Mouse (Mus musculus): Measurements from ENCODE around the gene Phf24. TPM values are rescaled to one million over a fixed set of nuclear protein-coding genes. Genes with fewer than 3 reads are reported as not detected.

The Phf24 gene
- polyA plus RNA-seq, 1 experiment from 2014 or later = 0.12 TPM

DNA sequence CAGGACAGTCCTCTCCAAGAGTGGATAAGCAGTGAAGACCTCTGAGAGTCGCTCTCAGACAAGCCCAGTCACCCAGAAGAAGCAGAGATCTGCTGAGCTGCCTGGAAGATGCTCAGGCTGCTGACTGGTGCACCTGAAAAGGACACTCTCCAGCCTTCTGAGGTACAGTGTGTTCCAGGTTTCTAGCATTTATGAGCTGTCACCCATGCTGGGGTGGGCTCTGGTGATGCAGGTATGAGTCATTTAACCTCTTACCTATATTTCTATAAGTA, 35.8 kb upstream of the Phf24 start:
- 12% methylated on average over 1 of the region's 1 CpGs for WGBS (ENCODE audit: insufficient replicate concordance)
- no peaks in the 10 kb centered on the region; the same call in 1 of the 2 replicates for H3K27me3 ChIP-seq
- peak; percentile 81 for ATAC-seq (ENCODE audit: insufficient read depth)
- H3K4me1 ChIP-seq (replicated peaks) = peaks cover 57% of the 10 kb centered on the region
- H3K4me2 ChIP-seq = peak overlapping the region; percentile 61
- peak overlapping the region; percentile 61 for H3K4me3 ChIP-seq (replicated peaks)
- no peaks in the 10 kb centered on the region for H3K36me3 ChIP-seq (replicated peaks)
- peak overlapping the region; percentile 53 for H3K9ac ChIP-seq
- peak overlapping the region; percentile 91 for H3K27ac ChIP-seq (replicated peaks)
- no peaks in the 10 kb centered on the region for H3K9me3 ChIP-seq (replicated peaks)

DNA sequence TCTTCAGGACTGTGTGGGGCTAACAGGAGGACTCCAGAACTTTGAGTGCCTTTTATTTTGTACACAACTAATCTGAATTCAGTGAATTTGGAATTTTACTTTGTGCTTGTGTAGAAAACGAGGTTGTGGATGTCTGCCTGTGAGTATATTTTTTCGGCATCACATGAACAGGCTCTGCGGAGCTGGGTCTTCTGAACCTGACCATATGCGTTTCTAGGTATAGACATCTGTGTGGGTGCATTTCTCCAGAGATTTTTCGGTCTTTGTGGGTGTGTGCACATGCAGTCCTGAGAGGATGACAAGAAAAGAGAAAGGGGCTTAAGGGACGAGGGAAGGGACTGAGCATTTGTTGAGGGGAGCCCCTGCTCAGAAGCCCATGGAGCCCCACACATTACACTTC, 29.5 kb upstream of the Phf24 start:
- no peaks in the 10 kb centered on the region for H3K9me3 ChIP-seq (replicated peaks)
- ATAC-seq (ENCODE audit: insufficient read depth) = no peak
- WGBS (ENCODE audit: insufficient replicate concordance) = 70% methylated on average over 6 of the region's 6 CpGs
- H3K9ac ChIP-seq = no peak overlapping the region
- H3K27ac ChIP-seq (replicated peaks) = no peak overlapping the region
- H3K27me3 ChIP-seq = peaks cover 12% of the 10 kb centered on the region
- H3K4me3 ChIP-seq (replicated peaks) = no peak overlapping the region
- no peaks in the 10 kb centered on the region for H3K36me3 ChIP-seq (replicated peaks)
- no peak overlapping the region for H3K4me2 ChIP-seq
- H3K4me1 ChIP-seq (replicated peaks) = peaks cover 17% of the 10 kb centered on the region

- 83% methylated on average over 6 of the region's 6 CpGs for WGBS (ENCODE audit: insufficient replicate concordance)
- no peak overlapping the region for H3K4me2 ChIP-seq
- peaks cover 12% of the 10 kb centered on the region for H3K27me3 ChIP-seq
- no peak for ATAC-seq (ENCODE audit: insufficient read depth)
- H3K36me3 ChIP-seq (replicated peaks) = no peaks in the 10 kb centered on the region
- no peak overlapping the region for H3K9ac ChIP-seq
- no peak overlapping the region for H3K4me3 ChIP-seq (replicated peaks)
- H3K9me3 ChIP-seq (replicated peaks) = no peaks in the 10 kb centered on the region
- 0 out of 2 replicates have a peak, but pooled peaks cover 5% of the 10 kb centered on the region for H3K4me1 ChIP-seq (replicated peaks)
- no peak overlapping the region for H3K27ac ChIP-seq (replicated peaks)
Measured at GRCm38 (mm10) chr4:42888806-42889205, 27.7 kb upstream of the Phf24 start.

DNA sequence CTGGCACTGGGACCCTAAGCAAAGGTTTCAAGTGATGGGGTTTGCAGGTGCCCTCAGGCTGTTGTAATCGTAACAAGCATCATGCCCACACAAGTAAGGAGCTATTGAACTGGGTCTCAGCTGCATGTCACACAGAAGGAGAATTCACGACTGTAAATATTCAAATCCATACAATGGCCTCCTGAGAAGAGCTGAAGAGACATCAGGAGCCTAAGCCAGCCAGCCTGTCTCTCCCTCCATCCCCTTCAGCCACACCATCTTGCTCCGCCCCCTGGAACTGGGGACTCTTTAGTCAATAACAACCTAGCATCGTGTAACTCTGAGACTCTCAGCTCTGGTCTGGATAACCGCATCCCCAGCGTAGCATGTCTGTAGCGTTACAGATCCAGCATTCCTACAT, 25.3 kb upstream of the Phf24 start:
- Histone ChIP-seq H3K36me3 (replicated peaks) (no peaks in the 10 kb centered on the region), H3K4me1 (replicated peaks) (0 out of 2 replicates have a peak, but pooled peaks cover 4% of the 10 kb centered on the region), H3K9ac (no peak overlapping the region), H3K27ac (replicated peaks) (no peak overlapping the region), H3K4me3 (replicated peaks) (no peak overlapping the region), H3K9me3 (replicated peaks) (no peaks in the 10 kb centered on the region), H3K4me2 (no peak overlapping the region), H3K27me3 (peaks cover 9% of the 10 kb centered on the region)
- WGBS (ENCODE audit: insufficient replicate concordance) = 62% methylated on average over 7 of the region's 7 CpGs
- no peak for ATAC-seq (ENCODE audit: insufficient read depth)

DNA sequence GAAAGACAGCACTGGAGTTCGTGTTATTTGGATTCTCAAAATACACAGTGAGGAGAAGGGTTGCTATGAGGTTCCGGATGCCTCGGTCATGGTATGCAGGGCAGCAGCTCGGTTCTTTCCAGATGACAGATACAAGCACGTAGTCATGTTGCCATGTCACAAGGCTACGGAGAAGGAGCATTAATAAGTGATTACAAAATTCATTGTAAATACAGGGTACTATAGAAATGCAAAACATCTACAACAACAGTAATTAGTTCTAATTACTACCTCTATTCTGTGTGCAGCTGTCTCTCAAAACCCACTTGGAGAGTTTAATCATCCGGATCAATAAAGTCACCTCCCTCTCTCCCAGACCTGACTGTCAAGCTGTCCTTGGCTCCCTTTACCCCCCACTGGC, 21.3 kb upstream of the Phf24 start:
- Histone ChIP-seq H3K9ac (no peak overlapping the region), H3K4me3 (replicated peaks) (no peak overlapping the region), H3K36me3 (replicated peaks) (no peaks in the 10 kb centered on the region), H3K4me2 (no peak overlapping the region), H3K4me1 (replicated peaks) (0 out of 2 replicates have a peak, but pooled peaks cover under 1% of the 10 kb centered on the region), H3K9me3 (replicated peaks) (no peaks in the 10 kb centered on the region), H3K27ac (replicated peaks) (no peak overlapping the region), H3K27me3 (peaks cover 21% of the 10 kb centered on the region)
- 73% methylated on average over 7 of the region's 7 CpGs for WGBS (ENCODE audit: insufficient replicate concordance)
- no peak for ATAC-seq (ENCODE audit: insufficient read depth)

- no peak overlapping the region for H3K9ac ChIP-seq
- H3K4me3 ChIP-seq (replicated peaks) = no peak overlapping the region
- 32% methylated on average over 3 of the region's 3 CpGs for WGBS (ENCODE audit: insufficient replicate concordance)
- ATAC-seq (ENCODE audit: insufficient read depth) = no peak
- H3K9me3 ChIP-seq (replicated peaks) = no peaks in the 10 kb centered on the region
- no peaks in the 10 kb centered on the region for H3K36me3 ChIP-seq (replicated peaks)
- no peak overlapping the region for H3K4me2 ChIP-seq
- H3K27ac ChIP-seq (replicated peaks) = no peak overlapping the region
- H3K4me1 ChIP-seq (replicated peaks) = peaks cover 14% of the 10 kb centered on the region
- H3K27me3 ChIP-seq = peaks cover 41% of the 10 kb centered on the region
Measured at GRCm38 (mm10) chr4:42898914-42899313, 17.5 kb upstream of the Phf24 start.

DNA sequence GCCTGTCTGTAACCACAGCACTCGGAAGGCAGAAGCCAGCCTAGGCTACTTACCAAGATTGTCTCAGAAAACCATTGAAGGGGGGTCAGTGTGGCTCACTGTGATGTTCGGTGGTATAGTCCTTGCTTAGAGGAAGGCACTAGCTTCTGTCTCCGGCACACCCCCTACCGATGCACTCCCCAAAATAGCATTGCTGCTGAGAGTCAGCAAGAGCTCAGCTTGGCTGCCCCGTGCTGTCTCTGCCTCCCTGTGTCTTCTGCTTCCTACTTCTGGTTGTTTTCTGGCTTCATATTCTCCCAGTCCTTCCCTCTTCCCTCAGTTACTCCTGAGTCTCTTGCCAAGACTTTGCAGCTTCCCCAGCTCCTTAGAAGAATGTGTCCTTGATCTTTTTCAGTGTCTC, 15.6 kb upstream of the Phf24 start:
- H3K36me3 ChIP-seq (replicated peaks) = no peaks in the 10 kb centered on the region
- H3K4me1 ChIP-seq (replicated peaks) = peaks cover 14% of the 10 kb centered on the region
- no peaks in the 10 kb centered on the region for H3K9me3 ChIP-seq (replicated peaks)
- H3K4me2 ChIP-seq = no peak overlapping the region
- H3K27me3 ChIP-seq = peaks cover 49% of the 10 kb centered on the region
- no peak overlapping the region for H3K9ac ChIP-seq
- ATAC-seq (ENCODE audit: insufficient read depth) = no peak
- no peak overlapping the region for H3K4me3 ChIP-seq (replicated peaks)
- WGBS (ENCODE audit: insufficient replicate concordance) = 54% methylated on average over 5 of the region's 5 CpGs
- H3K27ac ChIP-seq (replicated peaks) = no peak overlapping the region

GRCm38 (mm10) chr4:42902174-42902573, 14.3 kb upstream of the Phf24 start:
- H3K36me3 ChIP-seq (replicated peaks) = no peaks in the 10 kb centered on the region
- H3K4me1 ChIP-seq (replicated peaks) = peaks cover 14% of the 10 kb centered on the region
- no peak for ATAC-seq (ENCODE audit: insufficient read depth)
- H3K9me3 ChIP-seq (replicated peaks) = no peaks in the 10 kb centered on the region
- no peak overlapping the region for H3K27ac ChIP-seq (replicated peaks)
- H3K4me2 ChIP-seq = no peak overlapping the region
- WGBS (ENCODE audit: insufficient replicate concordance) = 31% methylated on average over 9 of the region's 9 CpGs
- H3K4me3 ChIP-seq (replicated peaks) = no peak overlapping the region
- peaks cover 51% of the 10 kb centered on the region for H3K27me3 ChIP-seq
- H3K9ac ChIP-seq = no peak overlapping the region

DNA sequence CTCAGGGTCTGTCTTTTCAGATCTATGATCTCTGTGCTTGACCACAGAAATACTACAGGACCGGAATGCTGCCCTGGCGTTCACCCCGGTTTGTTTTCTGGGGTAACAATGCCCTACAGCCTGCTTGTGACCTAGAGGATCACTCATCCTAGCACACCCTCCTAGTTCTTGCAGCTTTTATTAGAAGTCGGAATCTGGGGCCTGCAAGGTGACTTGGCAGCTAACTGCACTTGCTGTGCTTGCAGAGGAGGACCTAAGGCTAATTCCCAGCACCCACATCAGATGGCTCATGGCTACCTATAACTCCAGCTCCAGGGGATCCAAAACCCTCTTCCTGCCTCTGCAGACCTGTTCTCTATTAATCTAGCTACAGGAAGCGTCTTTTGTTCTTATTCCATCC, 13.7 kb upstream of the Phf24 start:
- no peak overlapping the region for H3K4me2 ChIP-seq
- H3K4me1 ChIP-seq (replicated peaks) = peaks cover 14% of the 10 kb centered on the region
- no peak overlapping the region for H3K9ac ChIP-seq
- peaks cover 50% of the 10 kb centered on the region for H3K27me3 ChIP-seq
- no peak overlapping the region for H3K4me3 ChIP-seq (replicated peaks)
- H3K36me3 ChIP-seq (replicated peaks) = no peaks in the 10 kb centered on the region
- ATAC-seq (ENCODE audit: insufficient read depth) = no peak
- 72% methylated on average over 5 of the region's 5 CpGs for WGBS (ENCODE audit: insufficient replicate concordance)
- no peaks in the 10 kb centered on the region for H3K9me3 ChIP-seq (replicated peaks)
- H3K27ac ChIP-seq (replicated peaks) = no peak overlapping the region

DNA sequence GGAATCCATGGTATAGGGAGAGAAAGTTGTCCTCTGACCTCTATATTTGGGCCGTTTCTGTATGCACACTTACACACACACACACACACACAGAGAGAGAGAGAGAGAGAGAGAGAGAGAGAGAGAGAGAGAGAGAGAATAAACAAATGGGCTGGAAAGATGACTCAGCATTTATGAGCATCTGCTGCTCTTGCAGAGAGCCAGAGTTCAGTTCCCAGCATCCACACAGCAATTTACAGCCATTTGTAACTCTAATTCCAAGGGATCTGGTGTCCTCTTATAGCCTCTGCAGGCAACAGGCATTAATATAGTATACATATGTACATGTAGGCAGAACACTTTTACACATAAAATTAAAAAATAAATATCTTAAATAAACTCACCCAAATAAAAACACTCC, 12.5 kb upstream of the Phf24 start:
- Histone ChIP-seq H3K9me3 (replicated peaks) (no peaks in the 10 kb centered on the region), H3K4me3 (replicated peaks) (no peak overlapping the region), H3K4me2 (no peak overlapping the region), H3K4me1 (replicated peaks) (peaks cover 14% of the 10 kb centered on the region), H3K9ac (no peak overlapping the region), H3K36me3 (replicated peaks) (no peaks in the 10 kb centered on the region), H3K27me3 (peaks cover 46% of the 10 kb centered on the region), H3K27ac (replicated peaks) (no peak overlapping the region)
- peak; percentile 44; the same call in 1 of the 2 replicates for ATAC-seq (ENCODE audit: insufficient read depth)
- WGBS (ENCODE audit: insufficient replicate concordance) = 40% methylated on average over 1 of the region's 1 CpGs

DNA sequence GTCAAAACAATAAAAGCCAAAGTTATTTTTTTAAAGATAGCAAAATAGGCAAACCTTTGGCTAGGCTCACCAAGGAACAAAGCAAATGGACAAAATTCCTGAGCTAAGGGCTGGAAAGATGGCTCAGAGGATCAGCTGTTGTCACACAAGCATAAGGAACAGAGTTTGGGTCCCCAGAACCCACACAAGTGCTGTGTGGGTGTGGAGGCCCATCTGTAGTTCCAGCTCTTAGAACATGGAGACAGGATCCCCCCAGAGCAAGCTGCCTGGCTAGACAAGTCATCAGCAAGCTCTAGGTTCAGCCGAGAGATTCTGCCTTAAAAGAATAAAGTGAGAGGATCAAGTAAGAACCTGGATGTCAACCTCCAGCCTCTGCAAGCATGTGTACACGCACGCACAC, 11.9 kb upstream of the Phf24 start:
- Histone ChIP-seq H3K4me2 (no peak overlapping the region), H3K36me3 (replicated peaks) (no peaks in the 10 kb centered on the region), H3K27ac (replicated peaks) (no peak overlapping the region), H3K27me3 (peaks cover 48% of the 10 kb centered on the region), H3K4me3 (replicated peaks) (no peak overlapping the region), H3K9ac (no peak overlapping the region), H3K9me3 (replicated peaks) (no peaks in the 10 kb centered on the region), H3K4me1 (replicated peaks) (peaks cover 14% of the 10 kb centered on the region)
- WGBS (ENCODE audit: insufficient replicate concordance) = 85% methylated on average over 3 of the region's 3 CpGs
- no peak for ATAC-seq (ENCODE audit: insufficient read depth)

DNA sequence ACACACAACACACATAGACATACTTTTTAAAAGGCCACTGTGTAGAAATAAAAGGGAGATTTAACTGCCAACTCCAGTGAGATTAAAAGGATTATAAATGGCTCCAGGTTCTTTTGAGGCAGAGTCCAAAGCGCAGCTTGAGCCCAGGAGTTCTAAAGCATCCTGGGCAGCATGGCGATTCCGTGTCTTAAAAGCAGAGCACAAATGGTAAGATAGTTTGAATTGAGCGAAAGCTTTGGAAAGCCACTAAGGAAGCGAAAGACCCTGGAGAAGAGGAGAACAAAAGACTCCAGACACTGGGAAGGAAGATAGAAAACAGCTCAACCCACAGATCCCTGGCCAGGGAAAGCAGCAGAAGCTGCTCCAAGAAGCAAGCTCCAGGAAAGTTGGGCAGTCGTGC, 11.5 kb upstream of the Phf24 start:
- Histone ChIP-seq H3K9me3 (replicated peaks) (no peaks in the 10 kb centered on the region), H3K9ac (no peak overlapping the region), H3K27me3 (peaks cover 44% of the 10 kb centered on the region), H3K4me1 (replicated peaks) (peaks cover 14% of the 10 kb centered on the region), H3K4me3 (replicated peaks) (no peak overlapping the region), H3K4me2 (no peak overlapping the region), H3K36me3 (replicated peaks) (no peaks in the 10 kb centered on the region), H3K27ac (replicated peaks) (no peak overlapping the region)
- WGBS (ENCODE audit: insufficient replicate concordance) = 72% methylated on average over 6 of the region's 6 CpGs
- no peak for ATAC-seq (ENCODE audit: insufficient read depth)
